In genomic region chr15:94139534-94139958, GRCm38 (mm10) we compare ENCODE assay signal across 7 mouse cellular contexts.
DNase-seq lines count a peak whose midpoint lies in the region; ATAC-seq lines count a peak whose summit lies in the region.

No protein-coding gene starts in this region.

- H3K9me3 ChIP-seq in embryonic facial prominence, embryonic 15.5 days (replicated peaks): no peaks in the 10 kb centered on the region
- H3K9me3 ChIP-seq in limb, embryonic 13.5 days: no peaks in the 10 kb centered on the region

- H3K9ac ChIP-seq in embryonic facial prominence, embryonic 15.5 days: no peak overlapping the region
- H3K9ac ChIP-seq in limb, embryonic 13.5 days: no peak overlapping the region

- no peaks in the 10 kb centered on the region for H3K36me3 ChIP-seq in embryonic facial prominence, embryonic 15.5 days
- H3K36me3 ChIP-seq in limb, embryonic 13.5 days: no peaks in the 10 kb centered on the region

- peak overlapping the region; percentile 15; the same call in 1 of the 2 replicates for H3K4me2 ChIP-seq in embryonic facial prominence, embryonic 15.5 days (replicated peaks)
- peak overlapping the region; percentile 28 for H3K4me2 ChIP-seq in limb, embryonic 13.5 days (replicated peaks)

- no peak overlapping the region for H3K4me3 ChIP-seq in embryonic facial prominence, embryonic 15.5 days (replicated peaks)
- H3K4me3 ChIP-seq in limb, embryonic 13.5 days: no peak overlapping the region

- H3K27me3 ChIP-seq in embryonic facial prominence, embryonic 15.5 days: no peaks in the 10 kb centered on the region
- no peaks in the 10 kb centered on the region for H3K27me3 ChIP-seq in limb, embryonic 13.5 days

- no peak overlapping the region for H3K27ac ChIP-seq in embryonic facial prominence, embryonic 15.5 days (replicated peaks)
- H3K27ac ChIP-seq in limb, embryonic 13.5 days: no peak overlapping the region

- peak; percentile 14 for DNase-seq in urinary bladder, postnatal 14 days (ENCODE audit: low spot score)
- DNase-seq in urinary bladder, postnatal 10 days (ENCODE audit: low spot score): no peak
- DNase-seq in urinary bladder, postnatal 4 days (ENCODE audit: low spot score in 2 of 2): peak; percentile 18 to 66
- DNase-seq in frontal cortex, postnatal 14 days (ENCODE audit: low spot score in 2 of 2): no peak
- no peak for DNase-seq in cerebellum, adult 18-20 months

- no peak for ATAC-seq in embryonic facial prominence, embryonic 15.5 days (ENCODE audit: insufficient number of reproducible peaks, low FRiP score, low TSS enrichment, low read depth)
- ATAC-seq in limb, embryonic 13.5 days (ENCODE audit: low FRiP score, low read depth): no peak

- WGBS in embryonic facial prominence, embryonic 15.5 days: 27% methylated on average over 13 of the region's 13 CpGs
- 20% methylated on average over 13 of the region's 13 CpGs for WGBS in limb, embryonic 13.5 days

- peaks cover 6% of the 10 kb centered on the region; the same call in 1 of the 2 replicates for H3K4me1 ChIP-seq in embryonic facial prominence, embryonic 15.5 days
- H3K4me1 ChIP-seq in limb, embryonic 13.5 days: peaks cover 23% of the 10 kb centered on the region

Comparison
In these comparisons a context has a peak if more than half of its experiments do, and no peak if none do; other contexts are left out.
1. DNase-seq: peak in urinary bladder, postnatal 14 days (single experiment) and urinary bladder, postnatal 4 days (2 of 2); none in urinary bladder, postnatal 10 days (single experiment), frontal cortex, postnatal 14 days (0 of 2) and cerebellum, adult 18-20 months (0 of 2).